Mouse (Mus musculus) liver, adult 2 months (tissue): ENCODE data around the gene Wnt10a.

Experiments used
- CTCF ChIP-seq: fragments of 200-500 bp; IDR thresholded peaks from 2 replicates; pipeline ENCODE4 v1.5.1; 2011; ENCODE audit warnings: low read depth, low read length, control low read depth
- POLR2A ChIP-seq: fragments of 200-500 bp; IDR thresholded peaks from 2 replicates; pipeline ENCODE4 v1.6.1; 2011; ENCODE audit warnings: low read length, control low read depth; ENCODE audit not compliant: insufficient read depth; ENCODE audit errors: extremely low read depth

DNA sequence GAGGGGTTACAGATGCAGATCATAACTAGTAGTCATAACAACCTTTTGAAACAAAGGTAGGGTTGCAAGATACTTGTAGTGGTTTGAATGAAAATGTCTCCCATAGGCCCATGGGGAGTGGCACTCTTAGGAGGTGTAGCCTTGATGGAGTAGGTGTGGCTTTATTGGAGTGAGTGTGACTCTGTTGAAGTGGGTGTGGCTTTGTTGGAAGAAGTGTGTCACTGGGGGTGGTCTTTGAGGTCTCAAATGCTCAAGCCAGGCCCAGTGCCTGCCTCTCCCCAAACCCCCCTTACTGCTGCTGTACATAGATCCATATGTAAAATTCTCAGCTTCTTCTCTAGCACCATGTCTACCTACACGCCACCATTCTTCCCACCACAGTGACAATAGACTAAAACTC, 27.2 kb downstream of the Wnt10a start:
- TF ChIP-seq CTCF (no peak), POLR2A (no peak)
